ENCODE assay signal across 21 mouse cellular contexts in genomic region chr11:68250106-68250505, GRCm38 (mm10).
DNase-seq lines count a peak whose midpoint lies in the region; ATAC-seq lines count a peak whose summit lies in the region.
"Had no signal": no experiment of that assay in that cellular context is flagged by ENCODE, and none has a peak within 500 bp of the region (broad histone marks: within the 10 kb centered on the region; RNA-seq: fewer than 3 reads in every experiment).

No protein-coding gene starts in this region.

- ATAC-seq in embryonic facial prominence, embryonic 14.5 days (ENCODE audit: low read depth) = peak; percentile 26; the same call in 1 of the 2 replicates
- no peak for ATAC-seq in hindbrain, embryonic 13.5 days (ENCODE audit: low FRiP score)
- no peak for ATAC-seq in hindbrain, embryonic 14.5 days (ENCODE audit: low FRiP score)
- no peak for ATAC-seq in midbrain, embryonic 11.5 days (ENCODE audit: low FRiP score)
- no peak for ATAC-seq in midbrain, embryonic 15.5 days (replicated peaks)
- ATAC-seq: CD4-positive, CD25-positive, alpha-beta regulatory T cell, adult 4 months; forebrain, embryonic 13.5 days; hindbrain, postnatal 0 days had no signal

- no peaks in the 10 kb centered on the region; the same call in 1 of the 2 replicates for H3K4me1 ChIP-seq in embryonic facial prominence, embryonic 14.5 days (ENCODE audit: control insufficient read depth, insufficient read depth, low read length)
- peaks cover 19% of the 10 kb centered on the region for H3K4me1 ChIP-seq in embryonic facial prominence, embryonic 10.5 days
- H3K4me1 ChIP-seq in hindbrain, embryonic 13.5 days (replicated peaks) = peaks cover 13% of the 10 kb centered on the region
- H3K4me1 ChIP-seq in hindbrain, embryonic 14.5 days (replicated peaks; ENCODE audit: control insufficient read depth, insufficient read depth, low read length) = peaks cover 8% of the 10 kb centered on the region; the same call in 1 of the 2 replicates
- H3K4me1 ChIP-seq in midbrain, embryonic 11.5 days (ENCODE audit: control insufficient read depth, insufficient read depth, low read length) = peaks cover 11% of the 10 kb centered on the region; the same call in 1 of the 2 replicates
- H3K4me1 ChIP-seq in midbrain, embryonic 15.5 days = peaks cover 4% of the 10 kb centered on the region
- H3K4me1 ChIP-seq: heart, embryonic 13.5 days had no signal

- DNase-seq in embryonic facial prominence, embryonic 14.5 days (ENCODE audit: low spot score) = peak; percentile 40
- DNase-seq in embryonic facial prominence, embryonic 10.5 days (ENCODE audit: low spot score) = no peak
- DNase-seq in hindbrain, embryonic 14.5 days (ENCODE audit: low spot score) = no peak
- DNase-seq in midbrain, embryonic 11.5 days (ENCODE audit: low spot score, missing footprints) = peak; percentile 83
- peak; percentile 29 for DNase-seq in retina, postnatal 1 day
- DNase-seq in retina, embryonic 14.5 days (ENCODE audit: low spot score) = no peak
- DNase-seq: adrenal gland, postnatal 10 days; B cell, adult 2 months; cerebellum, adult 18-20 months; cerebellum, adult 9-11 months; cerebellum, postnatal 36 days; gastrocnemius, adult 2 months; gastrocnemius, postnatal 25 days; heart, adult 11 months; heart, postnatal 36 days had no signal

- H3K4me3 ChIP-seq in embryonic facial prominence, embryonic 14.5 days (ENCODE audit: low read depth, low read length) = no peak overlapping the region
- no peak overlapping the region for H3K4me3 ChIP-seq in embryonic facial prominence, embryonic 10.5 days
- no peak overlapping the region for H3K4me3 ChIP-seq in hindbrain, embryonic 13.5 days
- H3K4me3 ChIP-seq in hindbrain, embryonic 14.5 days (replicated peaks; ENCODE audit: low read length) = no peak overlapping the region
- H3K4me3 ChIP-seq in midbrain, embryonic 11.5 days (ENCODE audit: low read depth, low read length) = no peak overlapping the region
- H3K4me3 ChIP-seq in midbrain, embryonic 15.5 days = no peak overlapping the region
- H3K4me3 ChIP-seq: forebrain, embryonic 13.5 days; gastrocnemius, adult 2 months; heart, embryonic 13.5 days had no signal

- 60% methylated on average over 6 of the region's 6 CpGs for WGBS in embryonic facial prominence, embryonic 14.5 days
- 87% methylated on average over 6 of the region's 6 CpGs for WGBS in embryonic facial prominence, embryonic 10.5 days
- WGBS in hindbrain, embryonic 13.5 days = 48% methylated on average over 6 of the region's 6 CpGs
- 54% methylated on average over 6 of the region's 6 CpGs for WGBS in hindbrain, embryonic 14.5 days
- 74% methylated on average over 6 of the region's 6 CpGs for WGBS in midbrain, embryonic 11.5 days
- 64% methylated on average over 6 of the region's 6 CpGs for WGBS in midbrain, embryonic 15.5 days

- 0 out of 2 replicates have a peak overlapping the region, but pooled peaks have one; percentile 33 for H3K27ac ChIP-seq in embryonic facial prominence, embryonic 14.5 days (replicated peaks; ENCODE audit: low read depth, low read length)
- H3K27ac ChIP-seq in embryonic facial prominence, embryonic 10.5 days (replicated peaks) = no peak overlapping the region; the same call in 1 of the 2 replicates
- H3K27ac ChIP-seq in hindbrain, embryonic 13.5 days = peak overlapping the region; percentile 48; the same call in 1 of the 2 replicates
- H3K27ac ChIP-seq in hindbrain, embryonic 14.5 days = no peak overlapping the region
- no peak overlapping the region; the same call in 1 of the 2 replicates for H3K27ac ChIP-seq in midbrain, embryonic 11.5 days (ENCODE audit: low read depth, low read length)
- H3K27ac ChIP-seq in midbrain, embryonic 15.5 days = no peak overlapping the region
- H3K27ac ChIP-seq: forebrain, embryonic 13.5 days; gastrocnemius, adult 2 months; heart, embryonic 13.5 days; hindbrain, postnatal 0 days had no signal

- H3K9me3 ChIP-seq in embryonic facial prominence, embryonic 14.5 days (ENCODE audit: control insufficient read depth, low read length) = no peaks in the 10 kb centered on the region
- no peaks in the 10 kb centered on the region for H3K9me3 ChIP-seq in embryonic facial prominence, embryonic 10.5 days
- H3K9me3 ChIP-seq in hindbrain, embryonic 13.5 days = no peaks in the 10 kb centered on the region
- H3K9me3 ChIP-seq in hindbrain, embryonic 14.5 days (ENCODE audit: control insufficient read depth, low read length) = no peaks in the 10 kb centered on the region
- H3K9me3 ChIP-seq in midbrain, embryonic 11.5 days (ENCODE audit: control insufficient read depth, low read length) = no peaks in the 10 kb centered on the region
- H3K9me3 ChIP-seq in midbrain, embryonic 15.5 days = no peaks in the 10 kb centered on the region
- H3K9me3 ChIP-seq: forebrain, embryonic 13.5 days; heart, embryonic 13.5 days had no signal

- H3K27me3 ChIP-seq in embryonic facial prominence, embryonic 14.5 days (replicated peaks; ENCODE audit: control insufficient read depth, insufficient read depth, low read length) = no peaks in the 10 kb centered on the region
- peaks cover 29% of the 10 kb centered on the region for H3K27me3 ChIP-seq in embryonic facial prominence, embryonic 10.5 days (replicated peaks; ENCODE audit: low read depth, poor library complexity, severe bottlenecking)
- H3K27me3 ChIP-seq in hindbrain, embryonic 13.5 days = peaks cover 42% of the 10 kb centered on the region
- H3K27me3 ChIP-seq in hindbrain, embryonic 14.5 days (ENCODE audit: control insufficient read depth, insufficient read depth, low read length) = peaks cover 10% of the 10 kb centered on the region; the same call in 1 of the 2 replicates
- H3K27me3 ChIP-seq in midbrain, embryonic 11.5 days (ENCODE audit: control insufficient read depth, insufficient read depth, low read length) = peaks cover 2% of the 10 kb centered on the region
- H3K27me3 ChIP-seq in midbrain, embryonic 15.5 days (replicated peaks) = peaks cover 11% of the 10 kb centered on the region
- H3K27me3 ChIP-seq: forebrain, embryonic 13.5 days; heart, embryonic 13.5 days had no signal

- no peak overlapping the region for H3K4me2 ChIP-seq in embryonic facial prominence, embryonic 14.5 days (ENCODE audit: low read depth, low read length)
- H3K4me2 ChIP-seq in hindbrain, embryonic 13.5 days = no peak overlapping the region
- H3K4me2 ChIP-seq in hindbrain, embryonic 14.5 days (replicated peaks) = no peak overlapping the region
- H3K4me2 ChIP-seq in midbrain, embryonic 11.5 days = no peak overlapping the region
- H3K4me2 ChIP-seq in midbrain, embryonic 15.5 days = no peak overlapping the region
- H3K4me2 ChIP-seq: forebrain, embryonic 13.5 days; heart, embryonic 13.5 days had no signal

- no peaks in the 10 kb centered on the region for H3K36me3 ChIP-seq in embryonic facial prominence, embryonic 14.5 days (ENCODE audit: control insufficient read depth, insufficient read depth, low read length)
- 0 out of 2 replicates have a peak, but pooled peaks cover 5% of the 10 kb centered on the region for H3K36me3 ChIP-seq in embryonic facial prominence, embryonic 10.5 days (replicated peaks)
- no peaks in the 10 kb centered on the region for H3K36me3 ChIP-seq in hindbrain, embryonic 13.5 days
- H3K36me3 ChIP-seq in hindbrain, embryonic 14.5 days (replicated peaks; ENCODE audit: control insufficient read depth, insufficient read depth) = no peaks in the 10 kb centered on the region
- peaks cover 1% of the 10 kb centered on the region; the same call in 1 of the 2 replicates for H3K36me3 ChIP-seq in midbrain, embryonic 11.5 days (ENCODE audit: control insufficient read depth, insufficient read depth, low read length)
- no peaks in the 10 kb centered on the region for H3K36me3 ChIP-seq in midbrain, embryonic 15.5 days (replicated peaks)

- H3K9ac ChIP-seq in embryonic facial prominence, embryonic 14.5 days (ENCODE audit: low read depth, low read length) = no peak overlapping the region
- H3K9ac ChIP-seq in hindbrain, embryonic 13.5 days = no peak overlapping the region
- no peak overlapping the region for H3K9ac ChIP-seq in hindbrain, embryonic 14.5 days
- H3K9ac ChIP-seq in midbrain, embryonic 11.5 days (ENCODE audit: low read length) = no peak overlapping the region
- H3K9ac ChIP-seq in midbrain, embryonic 15.5 days = no peak overlapping the region
- H3K9ac ChIP-seq: forebrain, embryonic 13.5 days; heart, embryonic 13.5 days had no signal

Comparison
In these comparisons a context has a peak if more than half of its experiments do, and no peak if none do; other contexts are left out.
1. DNase-seq: peak in embryonic facial prominence, embryonic 14.5 days (single experiment), midbrain, embryonic 11.5 days (single experiment) and retina, postnatal 1 day (single experiment); none in embryonic facial prominence, embryonic 10.5 days (single experiment), hindbrain, embryonic 14.5 days (single experiment) and retina, embryonic 14.5 days (single experiment).
2. H3K27ac ChIP-seq: peak in embryonic facial prominence, embryonic 14.5 days (single experiment) and hindbrain, embryonic 13.5 days (single experiment); none in embryonic facial prominence, embryonic 10.5 days (single experiment), hindbrain, embryonic 14.5 days (single experiment), midbrain, embryonic 11.5 days (single experiment) and midbrain, embryonic 15.5 days (single experiment).